Mouse (Mus musculus) hindbrain, embryonic 12.5 days (tissue): ENCODE measurements around the gene Rcbtb2. TPM values are rescaled to one million over a fixed set of nuclear protein-coding genes. Genes with fewer than 3 reads are reported as not detected.

Experiments
- ATAC-seq: fragments of 200-750 bp; cut with Nextera tagmentation; 2 replicates; pipeline ENCODE4 v1.8.0; 2017; ENCODE audit warnings: moderate TSS enrichment; ENCODE audit not compliant: low FRiP score
- H3K27ac ChIP-seq: fragments of 300-500 bp; sonication (generic); 2 replicates; pipeline ENCODE4 v1.5.1; 2016; ENCODE audit warnings: mild to moderate bottlenecking
- H3K27me3 ChIP-seq: fragments of 300-500 bp; sonication (generic); 2 replicates; pipeline ENCODE4 v1.6.1; 2016; ENCODE audit warnings: mild to moderate bottlenecking
- H3K36me3 ChIP-seq: fragments of 300-500 bp; sonication (generic); 2 replicates; pipeline ENCODE4 v1.6.1; 2016; ENCODE audit warnings: mild to moderate bottlenecking
- H3K4me1 ChIP-seq: fragments of 300-500 bp; sonication (generic); 2 replicates; pipeline ENCODE4 v1.6.1; 2016
- H3K4me2 ChIP-seq: fragments of 300-500 bp; sonication (generic); replicated peaks from 2 replicates; pipeline ENCODE4 v1.6.1; 2016; ENCODE audit warnings: mild to moderate bottlenecking
- H3K4me3 ChIP-seq: fragments of 300-500 bp; sonication (generic); 2 replicates; pipeline ENCODE4 v1.5.1; 2016; ENCODE audit warnings: mild to moderate bottlenecking
- H3K9ac ChIP-seq: fragments of 300-500 bp; sonication (generic); 2 replicates; pipeline ENCODE4 v1.6.1; 2016; ENCODE audit warnings: mild to moderate bottlenecking, moderate library complexity
- H3K9me3 ChIP-seq: fragments of 300-500 bp; sonication (generic); replicated peaks from 2 replicates; pipeline ENCODE4 v1.6.1; 2016; ENCODE audit warnings: mild to moderate bottlenecking
- WGBS: fragments of 180-500 bp; shearing (Covaris S2); methylation state at CpG from one replicate; pipeline ENCODE4 v1.1.7; 2016; 5-methylcytosine and 5-hydroxymethylcytosine counted together
- polyA plus RNA-seq: library from polyadenylated mRNA; unstranded; fragments of >200 nt; fragmentation: Nextera tagmentation; extraction: Ambion mirVana; gene quantifications from 2 replicates; pipeline ENCODE4 v1.2.1, GENCODE M21; 2016

Rcbtb2 gene
- polyA plus RNA-seq, 1 experiment from 2014 or later = 127 TPM

GRCm38 (mm10) chr14:73234468-73235031, 111.7 kb downstream of the Rcbtb2 start:
- Histone ChIP-seq H3K9ac (no peak overlapping the region), H3K9me3 (no peaks in the 10 kb centered on the region), H3K27me3 (no peaks in the 10 kb centered on the region), H3K4me1 (peaks cover 11% of the 10 kb centered on the region), H3K36me3 (no peaks in the 10 kb centered on the region), H3K4me3 (no peak overlapping the region), H3K27ac (peak overlapping the region; percentile 56), H3K4me2 (no peak overlapping the region)
- no peak for ATAC-seq
- WGBS = 4% methylated on average over 2 of the region's 2 CpGs

GRCm38 (mm10) chr14:73237848-73238321, 115.0 kb downstream of the Rcbtb2 start, which contains the start of gene Lpar6:
TSS of gene Lpar6 (plus strand) at chr14:73237895.
- H3K9ac ChIP-seq = peak within 1 kb of the TSS; percentile 66
- 0% methylated on average over 19 of the region's 19 CpGs for WGBS
- H3K27me3 ChIP-seq = no peaks in the 10 kb centered on the region
- 0 out of 2 replicates have a peak, but pooled peaks cover 5% of the 10 kb centered on the region for H3K36me3 ChIP-seq
- H3K4me3 ChIP-seq = peak within 1 kb of the TSS; percentile 48
- peaks cover 8% of the 10 kb centered on the region for H3K4me1 ChIP-seq
- H3K9me3 ChIP-seq = no peaks in the 10 kb centered on the region
- peak within 1 kb of the TSS; percentile 50 for H3K4me2 ChIP-seq
- peak within 1 kb of the TSS; percentile 92 for H3K27ac ChIP-seq
- peak; percentile 71 for ATAC-seq

GRCm38 (mm10) chr14:73238498-73239250, 115.8 kb downstream of the Rcbtb2 start:
- 0 out of 2 replicates have a peak, but pooled peaks cover 5% of the 10 kb centered on the region for H3K36me3 ChIP-seq
- peak overlapping the region; percentile 92 for H3K27ac ChIP-seq
- peak overlapping the region; percentile 66 for H3K9ac ChIP-seq
- H3K4me3 ChIP-seq = peak overlapping the region; percentile 48
- peaks cover 8% of the 10 kb centered on the region for H3K4me1 ChIP-seq
- under 1% methylated on average over 20 of the region's 20 CpGs for WGBS
- H3K4me2 ChIP-seq = peak overlapping the region; percentile 50
- H3K9me3 ChIP-seq = no peaks in the 10 kb centered on the region
- H3K27me3 ChIP-seq = no peaks in the 10 kb centered on the region
- peak; percentile 92 for ATAC-seq

GRCm38 (mm10) chr14:73239291-73239690, 116.5 kb downstream of the Rcbtb2 start:
- Histone ChIP-seq H3K9ac (peak overlapping the region; percentile 66), H3K4me2 (peak overlapping the region; percentile 50), H3K36me3 (0 out of 2 replicates have a peak, but pooled peaks cover 5% of the 10 kb centered on the region), H3K9me3 (no peaks in the 10 kb centered on the region), H3K27ac (peak overlapping the region; percentile 92), H3K27me3 (no peaks in the 10 kb centered on the region), H3K4me1 (peaks cover 6% of the 10 kb centered on the region), H3K4me3 (peak overlapping the region; percentile 48)
- under 1% methylated on average over 6 of the region's 6 CpGs for WGBS
- ATAC-seq = peak; percentile 65; the same call in 1 of the 2 replicates

- H3K4me1 ChIP-seq = peaks cover 3% of the 10 kb centered on the region; the same call in 1 of the 2 replicates
- ATAC-seq = no peak
- no peak overlapping the region for H3K9ac ChIP-seq
- H3K9me3 ChIP-seq = no peaks in the 10 kb centered on the region
- no peak overlapping the region for H3K27ac ChIP-seq
- no peak overlapping the region for H3K4me3 ChIP-seq
- no peaks in the 10 kb centered on the region for H3K27me3 ChIP-seq
- 0 out of 2 replicates have a peak, but pooled peaks cover 5% of the 10 kb centered on the region for H3K36me3 ChIP-seq
- H3K4me2 ChIP-seq = peak overlapping the region; percentile 50
- 46% methylated on average over 3 of the region's 3 CpGs for WGBS
Measured at GRCm38 (mm10) chr14:73239857-73240256, 117.0 kb downstream of the Rcbtb2 start.

GRCm38 (mm10) chr14:73244061-73244597, 121.3 kb downstream of the Rcbtb2 start:
- H3K4me1 ChIP-seq = no peaks in the 10 kb centered on the region
- WGBS = 94% methylated on average over 2 of the region's 2 CpGs
- no peaks in the 10 kb centered on the region for H3K27me3 ChIP-seq
- H3K27ac ChIP-seq = no peak overlapping the region
- H3K9ac ChIP-seq = no peak overlapping the region
- ATAC-seq = no peak
- H3K36me3 ChIP-seq = 0 out of 2 replicates have a peak, but pooled peaks cover 5% of the 10 kb centered on the region
- H3K9me3 ChIP-seq = no peaks in the 10 kb centered on the region
- no peak overlapping the region for H3K4me3 ChIP-seq
- H3K4me2 ChIP-seq = no peak overlapping the region

GRCm38 (mm10) chr14:73250056-73250455, 127.2 kb downstream of the Rcbtb2 start:
- no peak for ATAC-seq
- no peak overlapping the region for H3K4me2 ChIP-seq
- no peak overlapping the region for H3K9ac ChIP-seq
- no peaks in the 10 kb centered on the region for H3K36me3 ChIP-seq
- no peak overlapping the region for H3K4me3 ChIP-seq
- WGBS = 98% methylated on average over 2 of the region's 2 CpGs
- H3K9me3 ChIP-seq = no peaks in the 10 kb centered on the region
- H3K4me1 ChIP-seq = peaks cover 5% of the 10 kb centered on the region; the same call in 1 of the 2 replicates
- no peak overlapping the region for H3K27ac ChIP-seq
- no peaks in the 10 kb centered on the region for H3K27me3 ChIP-seq

- Histone ChIP-seq H3K4me1 (peaks cover 5% of the 10 kb centered on the region; the same call in 1 of the 2 replicates), H3K4me2 (no peak overlapping the region), H3K27ac (no peak overlapping the region), H3K9ac (no peak overlapping the region), H3K27me3 (no peaks in the 10 kb centered on the region), H3K36me3 (no peaks in the 10 kb centered on the region), H3K9me3 (no peaks in the 10 kb centered on the region), H3K4me3 (no peak overlapping the region)
- no peak for ATAC-seq
- 29% methylated on average over 2 of the region's 2 CpGs for WGBS
Measured at GRCm38 (mm10) chr14:73252276-73252675, 129.4 kb downstream of the Rcbtb2 start.

- no peak overlapping the region for H3K4me3 ChIP-seq
- ATAC-seq = no peak
- 34% methylated on average over 6 of the region's 6 CpGs for WGBS
- no peaks in the 10 kb centered on the region for H3K27me3 ChIP-seq
- no peak overlapping the region for H3K4me2 ChIP-seq
- H3K4me1 ChIP-seq = peaks cover 5% of the 10 kb centered on the region; the same call in 1 of the 2 replicates
- no peaks in the 10 kb centered on the region for H3K9me3 ChIP-seq
- no peaks in the 10 kb centered on the region for H3K36me3 ChIP-seq
- no peak overlapping the region for H3K9ac ChIP-seq
- no peak overlapping the region for H3K27ac ChIP-seq
Measured at GRCm38 (mm10) chr14:73253453-73254251, 130.8 kb downstream of the Rcbtb2 start.

GRCm38 (mm10) chr14:73254412-73254811, 131.6 kb downstream of the Rcbtb2 start:
- Histone ChIP-seq H3K27me3 (no peaks in the 10 kb centered on the region), H3K4me1 (peaks cover 5% of the 10 kb centered on the region; the same call in 1 of the 2 replicates), H3K9me3 (no peaks in the 10 kb centered on the region), H3K4me2 (no peak overlapping the region), H3K9ac (no peak overlapping the region), H3K4me3 (no peak overlapping the region), H3K27ac (no peak overlapping the region), H3K36me3 (no peaks in the 10 kb centered on the region)
- 54% methylated on average over 4 of the region's 4 CpGs for WGBS
- no peak for ATAC-seq

- ATAC-seq = no peak
- WGBS = 55% methylated on average over 3 of the region's 3 CpGs
- H3K4me2 ChIP-seq = no peak overlapping the region
- H3K4me3 ChIP-seq = no peak overlapping the region
- no peaks in the 10 kb centered on the region for H3K36me3 ChIP-seq
- no peaks in the 10 kb centered on the region for H3K9me3 ChIP-seq
- H3K4me1 ChIP-seq = peaks cover 5% of the 10 kb centered on the region; the same call in 1 of the 2 replicates
- H3K27ac ChIP-seq = no peak overlapping the region
- no peaks in the 10 kb centered on the region for H3K27me3 ChIP-seq
- H3K9ac ChIP-seq = no peak overlapping the region
Measured at GRCm38 (mm10) chr14:73255426-73255970, 132.7 kb downstream of the Rcbtb2 start.
